Comparison of ENCODE assay signal across 8 mouse cellular contexts in the genomic region with DNA sequence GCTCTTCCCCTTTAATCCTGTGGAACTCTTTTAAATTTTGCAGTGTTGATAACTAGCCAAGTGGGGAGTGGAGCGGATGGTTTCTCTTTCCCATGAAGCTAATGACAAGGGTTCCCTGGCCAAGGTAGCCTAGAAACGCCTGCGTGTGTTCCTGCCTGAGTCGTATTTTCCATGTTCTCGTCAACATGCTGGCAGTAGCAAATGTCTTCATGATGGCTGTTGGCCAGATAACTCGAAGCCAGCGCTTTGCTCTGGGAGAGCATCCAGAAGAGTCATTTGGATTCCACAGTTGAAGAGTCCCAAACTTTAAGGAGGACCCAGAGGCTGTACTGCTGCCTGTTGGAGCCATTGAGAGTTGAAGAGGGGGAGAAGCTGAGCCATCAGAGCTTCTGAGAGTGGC. TPM values are rescaled to one million over a fixed set of nuclear protein-coding genes. Genes with fewer than 3 reads are reported as not detected.
DNase-seq lines count a peak whose midpoint lies in the region; ATAC-seq lines count a peak whose summit lies in the region.

No protein-coding gene starts in this region.

- peak; percentile 86 for ATAC-seq in hindbrain, embryonic 16.5 days
- no peak for ATAC-seq in hindbrain, embryonic 11.5 days (ENCODE audit: low FRiP score)
- peak; percentile 68; the same call in 1 of the 2 replicates for ATAC-seq in cerebellum, adult (ENCODE audit: insufficient number of reproducible peaks, low FRiP score, low TSS enrichment)
- no peak for ATAC-seq in hindbrain, embryonic 13.5 days (ENCODE audit: low FRiP score)

- H3K9ac ChIP-seq in hindbrain, embryonic 16.5 days (ENCODE audit: low read depth, low read length): no peak overlapping the region
- H3K9ac ChIP-seq in hindbrain, embryonic 11.5 days (ENCODE audit: low read depth, low read length): no peak overlapping the region
- H3K9ac ChIP-seq in hindbrain, embryonic 13.5 days: no peak overlapping the region

- H3K27me3 ChIP-seq in hindbrain, embryonic 16.5 days (replicated peaks; ENCODE audit: control insufficient read depth, insufficient read depth, low read length): no peaks in the 10 kb centered on the region
- no peaks in the 10 kb centered on the region for H3K27me3 ChIP-seq in hindbrain, embryonic 11.5 days (ENCODE audit: control insufficient read depth, insufficient read depth, low read length)
- no peaks in the 10 kb centered on the region for H3K27me3 ChIP-seq in hindbrain, embryonic 13.5 days

- no peaks in the 10 kb centered on the region for H3K4me1 ChIP-seq in hindbrain, embryonic 16.5 days (ENCODE audit: control insufficient read depth, insufficient read depth, low read depth, low read length)
- no peaks in the 10 kb centered on the region for H3K4me1 ChIP-seq in hindbrain, embryonic 11.5 days (replicated peaks; ENCODE audit: control insufficient read depth, insufficient read depth, low read length)
- no peaks in the 10 kb centered on the region for H3K4me1 ChIP-seq in hindbrain, embryonic 13.5 days (replicated peaks)

- no peak overlapping the region for H3K4me3 ChIP-seq in hindbrain, embryonic 16.5 days (ENCODE audit: low read length)
- no peak overlapping the region for H3K4me3 ChIP-seq in hindbrain, embryonic 11.5 days (ENCODE audit: low read depth, low read length)
- no peak overlapping the region for H3K4me3 ChIP-seq in hindbrain, embryonic 13.5 days

- no peak overlapping the region for H3K4me2 ChIP-seq in hindbrain, embryonic 16.5 days (ENCODE audit: low read length)
- no peak overlapping the region for H3K4me2 ChIP-seq in hindbrain, embryonic 11.5 days (replicated peaks; ENCODE audit: low read depth, low read length)
- no peak overlapping the region for H3K4me2 ChIP-seq in hindbrain, embryonic 13.5 days

- 57% methylated on average over 7 of the region's 7 CpGs for WGBS in hindbrain, embryonic 16.5 days
- WGBS in hindbrain, embryonic 11.5 days: 92% methylated on average over 7 of the region's 7 CpGs
- WGBS in hindbrain, embryonic 13.5 days: 89% methylated on average over 7 of the region's 7 CpGs

- H3K9me3 ChIP-seq in hindbrain, embryonic 16.5 days (ENCODE audit: control insufficient read depth, low read length): no peaks in the 10 kb centered on the region
- H3K9me3 ChIP-seq in hindbrain, embryonic 11.5 days (ENCODE audit: control insufficient read depth, low read length): no peaks in the 10 kb centered on the region
- H3K9me3 ChIP-seq in hindbrain, embryonic 13.5 days: peaks cover 7% of the 10 kb centered on the region; the same call in 1 of the 2 replicates

- no peak for DNase-seq in hindbrain, embryonic 11.5 days (ENCODE audit: low spot score)
- peak; percentile 28 for DNase-seq in gonadal fat pad, adult 2 months (ENCODE audit: low read depth)
- DNase-seq in layer of hippocampus, adult 9-10 months (ENCODE audit: low spot score): peak; percentile 55
- peak; percentile 59 for DNase-seq in ovary, adult 18-20 months (ENCODE audit: low spot score)
- no peak for DNase-seq in B cell, adult 2 months

- no peak overlapping the region for H3K27ac ChIP-seq in hindbrain, embryonic 16.5 days (ENCODE audit: low read depth, low read length)
- H3K27ac ChIP-seq in hindbrain, embryonic 11.5 days (ENCODE audit: low read depth, low read length): no peak overlapping the region
- H3K27ac ChIP-seq in hindbrain, embryonic 13.5 days: no peak overlapping the region

- H3K36me3 ChIP-seq in hindbrain, embryonic 16.5 days (ENCODE audit: control insufficient read depth, insufficient read depth, low read length): no peaks in the 10 kb centered on the region
- no peaks in the 10 kb centered on the region for H3K36me3 ChIP-seq in hindbrain, embryonic 11.5 days (ENCODE audit: control insufficient read depth, insufficient read depth, low read length)
- H3K36me3 ChIP-seq in hindbrain, embryonic 13.5 days: no peaks in the 10 kb centered on the region

RNA-seq across cellular contexts. Expression of a gene that starts 25.8 kb away (rescaled TPM):
- polyA plus RNA-seq in hindbrain, embryonic 16.5 days (2015; fragmentation: Nextera tagmentation; extraction: Ambion mirVana): 2.5 and 3.1 TPM in 2 replicates
- polyA plus RNA-seq in hindbrain, embryonic 11.5 days (2014; fragmentation: Nextera tagmentation; extraction: Ambion mirVana): 0.12 and 0.14 TPM in 2 replicates
- 114 and 212 TPM in 2 replicates for polyA plus RNA-seq in gonadal fat pad, adult 2 months (2012; rRNA removed)
- polyA plus RNA-seq in hindbrain, embryonic 13.5 days (2015; fragmentation: Nextera tagmentation; extraction: Ambion mirVana): 0.25 and 0.40 TPM in 2 replicates

Comparison
In these comparisons a context has a peak if more than half of its experiments do, and no peak if none do; other contexts are left out.
1. ATAC-seq: peak in hindbrain, embryonic 16.5 days (single experiment) and cerebellum, adult (single experiment); none in hindbrain, embryonic 11.5 days (single experiment) and hindbrain, embryonic 13.5 days (single experiment).
2. DNase-seq: peak in gonadal fat pad, adult 2 months (single experiment), layer of hippocampus, adult 9-10 months (single experiment) and ovary, adult 18-20 months (single experiment); none in hindbrain, embryonic 11.5 days (single experiment) and B cell, adult 2 months (0 of 2).
3. RNA of a gene that starts 25.8 kb away (polyA plus RNA-seq): 114 to 212 TPM in gonadal fat pad, adult 2 months; 2.5 to 3.1 TPM in hindbrain, embryonic 16.5 days, 0.25 to 0.40 TPM in hindbrain, embryonic 13.5 days and 0.12 to 0.14 TPM in hindbrain, embryonic 11.5 days; every median in the first group is over 10 times any median in the second.